Mouse (Mus musculus) G1E (cell line): ENCODE results near the gene Dynlt1b. TPM values are rescaled to one million over a fixed set of nuclear protein-coding genes. Genes with fewer than 3 reads are reported as not detected.
A peak's percentile ranks its signal among the peaks of the same experiment; 100 is the strongest.
"Not testable (repeated sequence)": the region's sequence is repeated elsewhere in the genome, so short reads cannot be mapped to it uniquely, and the experiment has no call there.

Source experiments
- ATAC-seq: 2 replicates; pipeline ENCODE4 v1.8.0; 2016; ENCODE audit warnings: mild to moderate bottlenecking; ENCODE audit not compliant: insufficient number of reproducible peaks, poor library complexity, low FRiP score, severe bottlenecking; ENCODE audit errors: extremely low read depth
- DNase-seq: peaks from one replicate; pipeline ENCODE4 v3.0.0; 2012; ENCODE audit warnings: low spot score
- H3K27me3 ChIP-seq: 2 replicates; pipeline ENCODE4 v1.6.1; 2012; ENCODE audit warnings: mild to moderate bottlenecking, low read length, inconsistent platforms; ENCODE audit not compliant: insufficient read depth
- H3K36me3 ChIP-seq: replicated peaks from 2 replicates; pipeline ENCODE3; 2012; ENCODE audit warnings: mild to moderate bottlenecking, inconsistent platforms
- H3K4me1 ChIP-seq: 2 replicates; pipeline ENCODE4 v1.6.1; 2012; ENCODE audit warnings: low read depth, low read length, inconsistent platforms, mixed read lengths; ENCODE audit not compliant: insufficient read depth
- H3K4me3 ChIP-seq: 2 replicates; pipeline ENCODE4 v1.5.1; 2012; ENCODE audit warnings: low read depth, mild to moderate bottlenecking, inconsistent platforms, low read length, moderate library complexity, mixed read lengths
- H3K9me3 ChIP-seq: replicated peaks from 2 replicates; pipeline ENCODE4 v1.6.1; 2012; ENCODE audit warnings: inconsistent platforms
- polyA plus RNA-seq: library from polyadenylated mRNA; stranded (reverse); fragments of >175 nt; gene quantifications from 2 replicates; pipeline ENCODE4 v1.2.3, GENCODE M21; 2012
- total RNA-seq, 2 experiments: library from RNA; stranded (forward) in 1 of 2; stranded (reverse) in 1 of 2; fragments of 200-1000 nt in 1 of 2; fragments of >200 nt in 1 of 2; fragmentation: Nextera tagmentation in 1 of 2; gene quantifications; 2 replicates each; pipeline ENCODE4 v1.2.3; 2014 to 2017

The Dynlt1b gene
- total and polyA plus RNA-seq, 3 experiments = 19.0 to 388 (median 176) TPM

DNA sequence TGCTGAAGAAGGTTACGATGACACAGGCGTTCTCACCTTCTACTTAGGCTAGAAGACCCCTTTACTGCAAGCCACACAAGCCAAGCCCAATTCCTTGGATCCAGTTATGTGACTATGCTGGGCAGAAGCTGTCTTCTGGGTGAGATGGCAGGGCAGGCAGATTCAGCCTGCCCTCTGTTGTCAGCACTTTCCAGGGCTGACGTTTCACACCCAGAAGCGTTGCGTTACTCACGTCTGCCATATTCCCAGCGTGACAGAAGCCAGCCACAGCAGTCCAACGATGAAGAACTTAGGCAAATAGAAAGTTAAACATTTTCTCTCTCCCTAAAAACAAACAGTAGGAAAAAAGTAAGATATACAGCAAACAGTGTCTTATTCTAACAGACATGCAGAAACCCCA lies 18.4 kb downstream of the Dynlt1b start:
- H3K4me3 ChIP-seq, H3K9me3 ChIP-seq, ATAC-seq: not testable (repeated sequence)

DNA sequence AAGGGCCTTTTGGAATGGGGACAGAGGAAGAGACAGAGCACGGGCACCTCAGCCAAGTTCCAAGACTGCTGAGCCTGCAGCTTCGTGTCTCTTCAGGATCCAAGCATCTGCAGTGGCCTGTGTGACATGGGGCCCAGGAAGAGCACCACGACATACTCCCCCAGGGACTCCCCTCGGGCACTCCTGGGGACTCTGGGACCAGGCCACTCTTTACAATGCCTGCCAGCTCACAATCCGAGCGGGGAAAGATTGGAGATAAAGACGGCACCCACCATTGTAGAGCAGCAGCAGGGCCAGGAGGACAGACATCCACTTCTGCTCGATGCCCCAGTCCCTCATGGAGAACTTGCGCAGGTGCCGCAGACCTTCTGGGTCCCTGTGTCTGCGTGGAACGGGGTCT lies 19.3 kb downstream of the Dynlt1b start:
- not testable (repeated sequence) for H3K9me3 ChIP-seq, H3K36me3 ChIP-seq, H3K4me3 ChIP-seq, H3K27me3 ChIP-seq, ATAC-seq, H3K4me1 ChIP-seq, DNase-seq

More for the DNA sequence above, 18.4 kb downstream of the Dynlt1b start:
- not testable (repeated sequence) for DNase-seq, H3K36me3 ChIP-seq, H3K4me1 ChIP-seq, H3K27me3 ChIP-seq

DNA sequence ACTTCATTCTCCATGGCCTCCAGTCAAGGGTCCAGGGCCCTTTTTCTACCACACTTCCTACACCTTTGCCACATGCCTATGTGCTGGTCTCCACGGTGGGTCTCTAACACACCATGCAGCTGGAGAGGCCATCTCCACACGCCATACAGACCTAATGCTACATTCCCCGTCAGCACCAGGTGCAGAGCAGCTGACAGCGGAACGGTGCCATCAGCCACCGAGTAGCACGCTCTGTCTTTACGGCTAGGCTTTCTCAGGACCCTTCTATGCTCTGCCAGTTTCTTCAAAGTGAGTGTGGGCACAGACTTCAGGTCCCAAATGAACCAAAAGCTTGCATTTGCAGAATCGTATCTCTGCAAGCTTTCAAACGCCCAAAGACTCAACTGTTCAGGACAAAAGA lies 21.3 kb downstream of the Dynlt1b start:
- DNase-seq, H3K4me1 ChIP-seq, H3K9me3 ChIP-seq, H3K4me3 ChIP-seq, ATAC-seq, H3K27me3 ChIP-seq, H3K36me3 ChIP-seq: not testable (repeated sequence)

DNA sequence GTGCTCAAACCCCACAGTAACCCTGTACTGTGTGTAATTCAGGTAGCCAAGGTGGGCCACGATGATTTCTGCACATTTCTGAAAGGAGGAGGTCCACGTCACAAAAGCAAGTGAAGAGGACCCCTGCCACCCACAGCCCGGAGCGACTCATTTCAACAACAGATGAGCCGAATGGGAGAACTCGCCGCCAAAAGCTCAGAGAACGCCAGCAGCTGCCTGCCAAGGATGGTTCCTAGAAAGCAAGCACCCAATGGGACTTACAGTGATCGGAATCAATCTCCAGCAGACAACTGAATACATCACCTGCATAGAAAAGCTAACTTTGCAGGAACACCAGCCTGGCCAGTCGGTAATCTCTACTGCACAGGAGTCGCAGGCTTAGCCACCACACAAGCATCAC lies 22.8 kb downstream of the Dynlt1b start:
- H3K4me3 ChIP-seq, ATAC-seq, H3K27me3 ChIP-seq, H3K4me1 ChIP-seq, H3K36me3 ChIP-seq, H3K9me3 ChIP-seq: not testable (repeated sequence)
- peak; percentile 1 for DNase-seq

DNA sequence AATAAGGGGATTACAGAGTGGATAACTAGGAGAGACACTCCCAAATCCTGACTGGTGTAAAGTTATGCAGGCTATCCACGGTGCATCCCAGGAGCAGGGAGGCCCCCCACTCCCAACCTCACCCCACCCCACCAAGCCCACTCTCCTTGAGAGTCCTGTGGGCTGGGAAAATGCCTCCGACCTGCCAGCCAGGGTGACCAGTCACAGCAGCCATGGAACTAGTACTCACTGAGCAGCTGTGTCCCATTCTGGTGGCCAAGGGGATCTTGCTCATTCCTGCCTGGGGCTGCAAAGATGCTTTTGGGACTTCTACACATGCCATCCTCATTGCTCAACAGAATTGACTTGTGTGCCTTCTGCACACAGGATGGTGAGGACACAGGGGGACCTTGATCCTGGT lies 24.8 kb downstream of the Dynlt1b start:
- H3K9me3 ChIP-seq, ATAC-seq, H3K36me3 ChIP-seq, H3K4me1 ChIP-seq, H3K4me3 ChIP-seq, H3K27me3 ChIP-seq: not testable (repeated sequence)
- peak; percentile 0 for DNase-seq

DNA sequence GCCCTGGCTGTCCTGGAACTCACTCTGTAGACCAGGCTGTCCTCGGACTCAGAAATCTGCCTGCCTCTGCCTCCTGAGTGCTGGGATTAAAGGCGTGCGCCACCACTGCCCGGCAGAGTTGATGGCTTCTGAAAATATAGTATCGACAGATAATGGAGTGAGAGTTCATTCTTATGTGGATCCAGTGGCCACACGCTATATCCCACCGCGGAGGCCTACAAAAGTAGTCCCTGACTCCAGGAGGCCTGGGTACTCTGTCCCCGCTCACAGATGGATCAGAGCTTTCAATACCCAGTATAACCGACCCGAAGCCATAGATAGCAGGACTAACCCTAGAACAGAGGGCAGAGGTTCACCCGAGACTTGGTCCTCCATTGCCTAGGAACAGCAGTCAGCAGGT lies 26.0 kb downstream of the Dynlt1b start:
- not testable (repeated sequence) for DNase-seq, H3K4me1 ChIP-seq, H3K27me3 ChIP-seq, H3K36me3 ChIP-seq, ATAC-seq, H3K4me3 ChIP-seq, H3K9me3 ChIP-seq

DNA sequence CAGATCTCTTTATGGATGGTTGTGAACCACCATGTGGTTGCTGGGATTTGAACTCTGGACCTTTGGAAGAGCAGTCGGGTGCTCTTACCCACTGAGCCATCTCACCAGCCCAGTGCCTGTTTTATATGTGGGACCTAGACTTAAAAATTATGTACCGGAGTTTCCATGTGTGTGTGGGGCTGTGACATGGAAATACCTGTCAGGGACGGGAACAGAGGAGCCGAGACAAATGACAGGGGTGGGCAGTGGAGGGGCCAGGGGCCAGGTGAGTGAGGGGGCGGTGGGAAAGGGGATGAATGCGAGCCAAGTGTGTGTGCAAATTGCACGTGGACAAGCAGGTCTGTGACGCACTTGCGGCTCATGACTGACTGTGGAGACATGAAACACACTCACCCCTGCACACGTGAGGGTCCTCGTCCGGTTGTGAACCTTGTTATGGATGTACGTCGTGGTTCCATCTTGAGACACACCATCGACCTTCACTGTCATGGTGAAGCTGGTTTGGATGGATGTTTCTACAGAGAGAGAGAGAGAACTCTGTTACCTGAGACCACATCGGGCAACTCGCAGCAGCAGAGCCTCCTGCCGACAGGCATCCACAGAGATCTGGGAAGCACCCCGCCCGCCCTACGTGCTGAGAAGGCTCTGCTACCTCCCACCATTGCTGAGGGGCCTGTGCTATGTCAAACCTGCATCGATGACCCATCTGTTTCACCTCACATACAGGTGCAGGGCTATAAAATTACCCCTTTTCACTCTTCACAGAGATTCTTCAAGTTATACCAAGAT lies 26.9 kb downstream of the Dynlt1b start:
- not testable (repeated sequence) for H3K4me1 ChIP-seq, DNase-seq, H3K9me3 ChIP-seq, ATAC-seq, H3K27me3 ChIP-seq, H3K4me3 ChIP-seq, H3K36me3 ChIP-seq

DNA sequence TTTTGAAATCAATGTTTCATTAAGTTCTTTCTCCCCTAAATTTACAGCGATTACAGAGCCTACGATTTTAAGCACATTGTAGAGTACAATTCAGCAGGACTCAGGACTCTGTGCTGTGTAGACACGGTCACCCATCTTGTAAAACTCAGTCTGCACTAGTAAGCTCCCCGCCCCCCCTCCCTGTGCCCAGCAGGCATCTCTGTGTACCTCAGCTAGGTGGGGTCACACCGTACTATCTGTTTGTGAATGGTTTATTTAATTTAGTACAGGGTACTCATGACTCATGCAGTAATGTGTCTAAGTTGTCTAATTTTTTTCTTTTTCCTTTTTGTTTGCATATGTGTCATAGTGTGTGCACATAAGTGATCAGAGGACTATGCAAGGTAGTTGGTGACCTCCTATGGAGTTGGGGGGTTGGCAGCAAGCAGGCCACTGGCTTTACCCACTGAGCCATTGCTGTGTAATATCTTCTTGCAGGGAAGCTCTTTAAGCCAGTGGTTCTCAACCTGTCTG lies 31.2 kb downstream of the Dynlt1b start:
- not testable (repeated sequence) for H3K36me3 ChIP-seq, H3K9me3 ChIP-seq

DNA sequence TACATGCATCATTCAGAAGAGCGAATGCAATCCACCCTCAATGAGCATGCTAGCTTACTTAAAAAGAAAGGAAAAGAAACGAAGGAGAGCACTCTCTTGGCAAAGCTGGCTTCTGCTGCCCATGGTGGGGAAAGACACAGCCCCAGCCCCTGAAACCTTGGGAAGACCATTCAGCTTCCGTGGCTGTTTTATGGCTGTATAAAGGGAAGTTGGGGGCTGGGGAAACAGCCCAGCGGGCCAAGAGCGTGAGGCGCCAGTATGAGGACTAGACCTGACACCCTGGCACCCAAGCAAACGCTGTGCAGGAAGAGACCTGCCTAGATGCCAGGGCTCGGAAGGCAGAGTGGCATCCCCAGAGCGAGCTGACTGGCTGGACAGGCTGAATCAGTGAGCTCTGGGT lies 35.8 kb downstream of the Dynlt1b start:
- ATAC-seq, H3K4me1 ChIP-seq, DNase-seq: not testable (repeated sequence)

More for the DNA sequence above, 31.2 kb downstream of the Dynlt1b start:
- not testable (repeated sequence) for H3K4me1 ChIP-seq, H3K4me3 ChIP-seq, ATAC-seq, DNase-seq, H3K27me3 ChIP-seq

DNA sequence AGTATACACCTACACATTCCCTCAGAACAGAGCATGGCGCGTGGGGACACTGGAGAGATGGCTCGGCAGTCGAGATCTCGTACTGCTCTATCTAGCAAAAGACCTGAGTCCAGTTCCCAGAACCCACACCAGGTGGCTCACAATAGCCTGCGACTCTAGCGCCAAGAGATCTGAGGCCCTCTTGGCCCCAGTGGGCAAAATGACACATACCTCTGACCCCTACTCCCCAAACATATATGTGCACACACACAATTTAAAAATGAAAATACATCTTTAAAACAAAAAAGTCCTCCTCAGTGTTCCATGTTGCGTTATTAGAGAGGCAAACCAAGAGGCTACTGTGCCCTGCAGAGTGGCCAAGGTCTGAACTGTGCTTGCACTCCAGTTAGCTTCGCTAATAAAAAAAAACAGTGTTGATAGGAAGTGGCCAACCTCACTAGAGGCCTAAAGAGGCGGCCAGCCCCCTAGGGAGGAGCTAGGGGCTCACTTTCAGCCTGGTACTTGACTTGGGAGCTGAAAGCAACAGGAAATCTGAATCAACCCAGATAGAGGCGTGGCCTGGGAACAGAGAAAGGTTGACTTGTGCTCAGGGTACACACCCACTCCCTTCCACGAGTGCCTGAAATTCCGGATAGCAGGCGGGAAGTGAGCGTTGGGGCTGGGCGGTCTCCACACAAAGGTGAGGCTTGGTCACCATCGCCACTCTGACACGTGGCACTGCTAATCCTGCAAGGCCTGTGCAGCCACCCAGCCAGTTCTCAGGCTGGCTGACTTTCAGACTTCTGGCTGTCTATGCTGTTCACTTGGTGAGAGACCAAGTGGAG lies 37.9 kb downstream of the Dynlt1b start:
- not testable (repeated sequence) for H3K4me3 ChIP-seq, H3K36me3 ChIP-seq, H3K27me3 ChIP-seq, H3K4me1 ChIP-seq, ATAC-seq, DNase-seq, H3K9me3 ChIP-seq

More for the DNA sequence above, 35.8 kb downstream of the Dynlt1b start:
- not testable (repeated sequence) for H3K4me3 ChIP-seq, H3K27me3 ChIP-seq, H3K36me3 ChIP-seq, H3K9me3 ChIP-seq

DNA sequence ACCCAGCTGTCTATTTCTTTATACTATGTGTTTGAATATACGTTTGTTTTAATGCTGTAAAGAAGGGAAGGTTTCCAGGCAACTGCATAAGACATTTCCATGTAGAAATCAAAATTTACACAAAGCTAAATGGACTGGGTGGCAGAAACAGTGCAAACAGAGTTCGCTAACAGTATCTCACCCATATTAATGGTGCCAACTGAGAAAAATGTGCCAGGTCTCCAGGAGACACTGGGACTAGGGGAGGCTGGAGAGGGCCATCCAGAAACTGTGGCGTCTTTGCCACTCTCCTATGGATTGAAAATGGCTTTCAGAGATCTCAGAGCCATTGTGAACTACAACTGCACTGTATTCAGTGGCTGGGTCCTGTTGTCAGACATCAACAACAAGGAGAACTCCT lies 40.1 kb downstream of the Dynlt1b start:
- H3K9me3 ChIP-seq, H3K4me1 ChIP-seq, DNase-seq, H3K27me3 ChIP-seq, H3K36me3 ChIP-seq, ATAC-seq, H3K4me3 ChIP-seq: not testable (repeated sequence)
